Mouse (Mus musculus) CH12.LX (cell line): Measurements from ENCODE around the gene Btn1a1.

Source experiments
- HCFC1 ChIP-seq: IDR thresholded peaks from 2 replicates; pipeline ENCODE4 v1.6.1; 2012; ENCODE audit warnings: low read depth, mild to moderate bottlenecking, inconsistent platforms, low read length, improper control_type of control experiment
- JUND ChIP-seq: conservative IDR thresholded peaks from 2 replicates; pipeline ENCODE4 v1.6.1; 2011; ENCODE audit warnings: low read depth, low read length, improper control_type of control experiment
- POLR2A ChIP-seq: IDR thresholded peaks from 2 replicates; pipeline ENCODE4 v1.6.1; 2011; ENCODE audit warnings: low read depth, mild to moderate bottlenecking, improper control_type of control experiment, low read length

- peak; percentile 82 for TF ChIP-seq HCFC1
- peak; percentile 80 for TF ChIP-seq POLR2A
- no peak; the same call in 1 of the 2 replicates for TF ChIP-seq JUND
Observed at GRCm38 (mm10) chr13:23445561-23446320, 20.0 kb downstream of the Btn1a1 start.
